Mouse (Mus musculus) liver, embryonic 16.5 days (tissue): ENCODE data around the gene Sec13. TPM values are rescaled to one million over a fixed set of nuclear protein-coding genes. Genes with fewer than 3 reads are reported as not detected.
"Not testable (repeated sequence)": the region's sequence is repeated elsewhere in the genome, so short reads cannot be mapped to it uniquely, and the experiment has no call there.

Experiments used
- ATAC-seq: fragments of 200-750 bp; cut with Nextera tagmentation; 2 replicates; pipeline ENCODE4 v1.8.0; 2017; ENCODE audit warnings: low read depth, mild to moderate bottlenecking, moderate number of reproducible peaks, moderate library complexity
- H3K27ac ChIP-seq: fragments of 300-500 bp; sonication (generic); 2 replicates; pipeline ENCODE4 v1.5.1; 2014; ENCODE audit warnings: mild to moderate bottlenecking, low read length
- H3K27me3 ChIP-seq: fragments of 300-500 bp; sonication (generic); 2 replicates; pipeline ENCODE4 v1.6.1; 2014; ENCODE audit warnings: low read depth, low read length, mixed read lengths; ENCODE audit not compliant: control insufficient read depth, insufficient read depth
- H3K36me3 ChIP-seq: fragments of 300-500 bp; sonication (generic); 2 replicates; pipeline ENCODE4 v1.6.1; 2014; ENCODE audit warnings: mild to moderate bottlenecking; ENCODE audit not compliant: control insufficient read depth, insufficient read depth
- H3K4me1 ChIP-seq: fragments of 300-500 bp; sonication (generic); 2 replicates; pipeline ENCODE4 v1.6.1; 2014; ENCODE audit warnings: low read depth, low read length, mixed read lengths; ENCODE audit not compliant: control insufficient read depth
- H3K4me2 ChIP-seq: fragments of 300-500 bp; sonication (generic); 2 replicates; pipeline ENCODE4 v1.6.1; 2014; ENCODE audit warnings: low read depth, low read length, mixed read lengths
- H3K4me3 ChIP-seq: fragments of 300-500 bp; sonication (generic); 2 replicates; pipeline ENCODE4 v1.5.1; 2014; ENCODE audit warnings: low read depth, mild to moderate bottlenecking, low read length
- H3K9ac ChIP-seq: fragments of 300-500 bp; sonication (generic); 2 replicates; pipeline ENCODE4 v1.6.1; 2014; ENCODE audit warnings: low read depth, low read length
- H3K9me3 ChIP-seq: fragments of 300-500 bp; sonication (generic); replicated peaks from 2 replicates; pipeline ENCODE4 v1.6.1; 2016; ENCODE audit warnings: low read length; ENCODE audit not compliant: control insufficient read depth
- WGBS: fragments of 180-500 bp; shearing (Covaris S2); extraction: QIAGEN DNeasy Blood & Tissue Kit; methylation state at CpG from one replicate; pipeline ENCODE4 v1.1.7; 2014; ENCODE audit not compliant: insufficient replicate concordance; 5-methylcytosine and 5-hydroxymethylcytosine counted together
- polyA plus RNA-seq: library from polyadenylated mRNA; unstranded; fragments of >200 nt; fragmentation: Nextera tagmentation; extraction: Ambion mirVana; gene quantifications from 2 replicates; pipeline ENCODE4 v1.2.1, GENCODE M21; 2015

The Sec13 gene
- polyA plus RNA-seq, 1 experiment from 2014 or later = 103 TPM

DNA sequence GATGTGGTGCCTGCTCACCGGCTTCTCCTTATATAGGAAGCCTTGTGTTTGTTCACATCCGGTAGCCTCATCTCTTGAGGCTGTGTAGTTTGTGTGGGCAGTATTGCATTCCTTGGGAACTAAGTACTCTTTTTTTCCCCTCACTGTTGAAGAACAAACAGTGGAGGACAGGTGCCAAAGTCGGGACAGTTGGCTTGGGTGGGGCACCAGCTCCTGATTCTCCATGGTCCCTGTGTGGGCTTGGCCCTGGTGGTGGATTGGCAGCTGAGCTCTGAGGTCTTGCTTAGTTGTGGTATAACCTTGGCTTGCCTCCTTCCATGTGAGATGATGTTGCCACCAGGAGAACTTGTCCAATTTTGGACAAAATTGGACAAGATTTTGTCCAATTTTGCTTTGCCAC is 20.7 kb downstream of the Sec13 start, which contains the start of gene Ghrl:
Gene Ghrl, minus strand, starts transcription at position 3 of the 400 bp plus-strand sequence.
- no peak within 1 kb of the TSS for H3K4me2 ChIP-seq

DNA sequence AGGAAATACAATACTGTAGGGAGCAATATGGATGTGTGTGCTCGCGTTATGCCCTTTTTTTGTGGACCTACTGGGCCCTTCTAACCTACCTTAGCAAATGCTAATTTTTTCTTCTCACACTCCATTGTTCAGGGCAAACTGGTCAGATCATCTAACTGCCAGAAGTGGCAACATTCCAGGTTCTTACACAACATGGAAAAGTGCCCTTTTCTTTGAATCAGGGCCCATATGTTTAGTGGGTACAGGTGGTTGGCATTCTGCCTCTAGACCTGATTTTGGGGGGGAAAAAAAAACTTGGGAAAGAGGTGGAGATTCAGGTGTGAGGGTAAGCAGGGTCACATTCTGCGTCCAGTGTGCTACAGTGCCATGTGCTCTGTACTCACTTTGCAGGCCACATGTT is 23.0 kb downstream of the Sec13 start:
- no peak overlapping the region for H3K27ac ChIP-seq
- H3K9me3 ChIP-seq = no peaks in the 10 kb centered on the region
- H3K4me1 ChIP-seq = peaks cover 18% of the 10 kb centered on the region
- H3K4me2 ChIP-seq = no peak overlapping the region
- no peaks in the 10 kb centered on the region for H3K27me3 ChIP-seq
- H3K4me3 ChIP-seq = no peak overlapping the region
- ATAC-seq = no peak
- H3K36me3 ChIP-seq = peaks cover 40% of the 10 kb centered on the region
- 77% methylated on average over 3 of the region's 3 CpGs for WGBS
- H3K9ac ChIP-seq = no peak overlapping the region

More for the DNA sequence above, 20.7 kb downstream of the Sec13 start, which contains the start of gene Ghrl:
- H3K27me3 ChIP-seq = no peaks in the 10 kb centered on the region
- 72% methylated on average over 3 of the region's 3 CpGs for WGBS
- H3K27ac ChIP-seq = peak within 1 kb of the TSS; percentile 59
- no peaks in the 10 kb centered on the region for H3K9me3 ChIP-seq
- no peak within 1 kb of the TSS for H3K9ac ChIP-seq
- peaks cover 10% of the 10 kb centered on the region for H3K4me1 ChIP-seq
- H3K36me3 ChIP-seq = peaks cover 30% of the 10 kb centered on the region
- H3K4me3 ChIP-seq = no peak within 1 kb of the TSS
- no peak for ATAC-seq

DNA sequence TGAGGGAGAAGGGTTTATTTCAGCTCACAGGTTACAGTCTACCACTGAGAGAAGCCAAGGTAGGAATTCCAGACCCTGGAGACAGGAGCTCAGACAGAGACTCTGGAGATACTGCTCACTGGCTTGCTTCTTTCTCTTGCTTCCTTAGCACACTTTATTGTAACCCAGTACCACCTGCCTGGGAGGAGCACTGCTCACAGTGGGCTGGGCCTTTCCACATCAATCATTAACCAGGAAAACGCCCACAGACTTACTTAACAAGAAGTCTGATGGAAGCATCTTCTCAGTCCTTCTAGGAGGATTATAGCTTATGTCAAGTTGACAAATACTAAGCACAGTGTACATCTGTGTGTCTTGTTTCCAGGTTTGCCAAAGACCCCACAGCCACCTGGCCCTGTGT is 25.7 kb downstream of the Sec13 start:
- no peaks in the 10 kb centered on the region for H3K27me3 ChIP-seq
- H3K4me3 ChIP-seq = no peak overlapping the region
- peaks cover 10% of the 10 kb centered on the region for H3K4me1 ChIP-seq
- H3K27ac ChIP-seq = no peak overlapping the region
- H3K4me2 ChIP-seq = no peak overlapping the region
- 39% methylated on average over 1 of the region's 1 CpGs for WGBS
- H3K9ac ChIP-seq = no peak overlapping the region
- H3K36me3 ChIP-seq = peaks cover 65% of the 10 kb centered on the region
- H3K9me3 ChIP-seq = no peaks in the 10 kb centered on the region
- ATAC-seq = no peak

DNA sequence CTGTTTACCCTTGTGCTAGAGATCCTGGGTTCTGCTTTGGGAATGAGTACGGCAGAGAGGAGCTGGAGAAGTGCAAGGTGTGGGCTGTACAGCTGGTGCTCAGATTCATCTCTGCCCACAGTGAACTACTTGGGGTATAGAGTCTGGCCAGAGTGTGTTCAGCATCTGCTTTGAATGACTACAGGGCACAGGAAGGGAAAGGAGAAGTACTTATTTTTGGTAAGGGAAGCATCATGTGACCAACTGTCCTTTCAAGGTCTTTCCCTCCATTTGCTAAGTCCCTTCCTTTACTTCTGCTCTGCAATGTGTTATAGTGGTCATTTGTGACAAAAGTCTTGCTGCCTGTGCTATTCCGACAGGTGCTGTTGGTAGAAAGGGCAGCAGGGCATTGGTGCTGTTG is 26.3 kb downstream of the Sec13 start:
- H3K27ac ChIP-seq = no peak overlapping the region
- H3K27me3 ChIP-seq = no peaks in the 10 kb centered on the region
- H3K4me3 ChIP-seq = no peak overlapping the region
- H3K36me3 ChIP-seq = peaks cover 70% of the 10 kb centered on the region
- ATAC-seq = no peak
- H3K9me3 ChIP-seq = no peaks in the 10 kb centered on the region
- H3K9ac ChIP-seq = no peak overlapping the region
- whole genome bisulfite sequencing = 74% methylated on average over 2 of the region's 2 CpGs
- peaks cover 10% of the 10 kb centered on the region for H3K4me1 ChIP-seq
- H3K4me2 ChIP-seq = no peak overlapping the region

DNA sequence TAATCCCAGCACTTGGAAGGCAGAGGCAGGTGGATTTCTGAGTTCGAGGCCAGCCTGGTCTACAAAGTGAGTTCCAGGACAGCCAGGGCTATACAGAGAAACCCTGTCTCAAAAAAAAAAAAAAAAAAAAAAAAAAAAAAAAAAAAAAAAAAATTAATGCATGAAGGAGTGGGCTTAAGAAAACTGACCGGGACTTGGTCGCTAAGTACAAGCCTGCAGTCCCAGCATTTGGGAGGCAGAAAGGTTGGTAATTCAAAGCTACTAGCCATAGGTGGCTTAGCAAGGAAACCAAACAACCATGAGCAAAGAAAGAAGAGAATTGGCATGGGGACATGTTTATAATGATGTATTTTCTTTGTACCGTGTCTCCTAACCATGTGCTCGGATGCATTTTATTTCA is 27.2 kb downstream of the Sec13 start:
- peaks cover 79% of the 10 kb centered on the region for H3K36me3 ChIP-seq
- H3K9me3 ChIP-seq, H3K4me2 ChIP-seq, H3K27ac ChIP-seq, ATAC-seq, H3K9ac ChIP-seq, H3K4me3 ChIP-seq, H3K27me3 ChIP-seq: not testable (repeated sequence)
- WGBS = 90% methylated on average over 5 of the region's 5 CpGs
- peaks cover 10% of the 10 kb centered on the region for H3K4me1 ChIP-seq

DNA sequence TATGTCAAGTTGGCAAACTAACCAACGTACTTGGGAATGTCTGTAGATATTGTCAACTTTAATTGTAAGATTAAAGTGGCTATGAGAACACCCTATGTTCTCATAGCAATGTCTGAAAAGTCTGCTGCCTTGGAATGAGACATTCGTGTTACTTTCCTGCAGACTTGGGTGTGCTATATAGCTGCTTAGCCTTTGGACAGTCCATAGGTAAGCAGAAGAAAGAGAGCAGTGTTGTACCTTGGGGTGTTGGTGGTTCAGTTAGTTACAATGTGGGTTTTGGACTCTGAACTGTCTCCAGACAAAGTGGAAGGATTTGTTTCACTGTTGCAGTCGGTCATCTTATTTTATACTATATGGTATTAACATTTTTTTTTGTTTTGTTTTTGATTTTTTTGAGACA is 27.8 kb downstream of the Sec13 start:
- peaks cover 86% of the 10 kb centered on the region for H3K36me3 ChIP-seq
- no peaks in the 10 kb centered on the region for H3K9me3 ChIP-seq
- no peak overlapping the region for H3K9ac ChIP-seq
- peaks cover 10% of the 10 kb centered on the region for H3K4me1 ChIP-seq
- H3K27ac ChIP-seq = no peak overlapping the region
- ATAC-seq = no peak
- 87% methylated on average over 3 of the region's 3 CpGs for WGBS
- H3K4me2 ChIP-seq = no peak overlapping the region
- H3K27me3 ChIP-seq = no peaks in the 10 kb centered on the region
- H3K4me3 ChIP-seq = no peak overlapping the region

DNA sequence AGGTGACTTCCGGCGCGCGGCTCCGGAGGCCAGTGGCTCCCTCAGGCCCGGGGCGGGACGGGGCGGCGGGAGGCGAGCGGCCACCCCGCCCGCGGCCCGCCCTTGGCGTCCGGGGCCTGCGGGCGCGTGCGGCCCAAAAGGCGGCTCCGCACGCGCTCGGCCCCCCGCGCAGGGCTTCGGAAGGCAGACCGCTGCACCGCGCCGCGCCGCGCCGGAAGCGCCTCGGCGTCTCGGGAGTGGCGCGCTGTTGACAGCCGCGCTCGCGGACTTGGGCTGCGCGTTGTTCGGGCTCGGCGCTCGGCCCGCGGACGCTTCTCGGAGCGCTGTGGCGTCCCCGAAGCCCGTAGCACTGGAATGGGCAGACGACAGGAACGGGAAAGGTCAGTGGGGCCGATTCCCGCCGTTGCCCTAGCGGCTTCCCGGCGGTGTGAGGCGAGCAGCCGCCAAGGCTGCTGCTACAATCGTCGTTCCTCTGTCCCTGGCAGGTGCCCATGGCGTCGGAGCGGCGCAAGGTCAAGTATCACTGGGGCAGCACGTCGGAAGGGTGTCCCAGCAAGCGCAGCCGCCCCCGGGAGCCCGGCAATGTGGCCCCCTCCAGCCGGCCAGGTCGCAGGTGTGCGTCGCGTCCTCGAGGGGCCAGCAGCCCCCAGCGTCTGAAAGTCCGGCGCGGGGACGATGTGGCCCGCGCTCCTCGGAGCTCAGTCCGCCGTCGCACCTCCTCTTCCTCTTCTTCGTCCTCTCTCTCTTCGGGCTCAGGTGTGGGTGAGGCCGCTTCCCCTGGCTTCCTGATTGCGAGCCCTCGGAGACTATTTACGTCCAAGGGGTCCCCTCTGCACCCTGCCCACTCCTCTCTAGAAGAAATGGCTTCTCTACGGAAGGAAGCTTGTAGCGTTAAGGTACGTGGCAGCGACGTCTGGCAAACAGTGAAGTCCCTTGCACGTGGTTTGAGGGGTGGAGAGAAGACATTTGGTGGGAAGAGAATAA is 43.0 kb downstream of the Sec13 start:
- Histone ChIP-seq H3K9ac (peak overlapping the region; percentile 95), H3K4me1 (peaks cover 50% of the 10 kb centered on the region), H3K27me3 (no peaks in the 10 kb centered on the region), H3K4me3 (peak overlapping the region; percentile 91), H3K27ac (peak overlapping the region; percentile 98), H3K36me3 (peaks cover 23% of the 10 kb centered on the region), H3K9me3 (no peaks in the 10 kb centered on the region), H3K4me2 (peak overlapping the region; percentile 96)
- no peak for ATAC-seq
- WGBS = 0% methylated on average over 104 of the region's 113 CpGs

DNA sequence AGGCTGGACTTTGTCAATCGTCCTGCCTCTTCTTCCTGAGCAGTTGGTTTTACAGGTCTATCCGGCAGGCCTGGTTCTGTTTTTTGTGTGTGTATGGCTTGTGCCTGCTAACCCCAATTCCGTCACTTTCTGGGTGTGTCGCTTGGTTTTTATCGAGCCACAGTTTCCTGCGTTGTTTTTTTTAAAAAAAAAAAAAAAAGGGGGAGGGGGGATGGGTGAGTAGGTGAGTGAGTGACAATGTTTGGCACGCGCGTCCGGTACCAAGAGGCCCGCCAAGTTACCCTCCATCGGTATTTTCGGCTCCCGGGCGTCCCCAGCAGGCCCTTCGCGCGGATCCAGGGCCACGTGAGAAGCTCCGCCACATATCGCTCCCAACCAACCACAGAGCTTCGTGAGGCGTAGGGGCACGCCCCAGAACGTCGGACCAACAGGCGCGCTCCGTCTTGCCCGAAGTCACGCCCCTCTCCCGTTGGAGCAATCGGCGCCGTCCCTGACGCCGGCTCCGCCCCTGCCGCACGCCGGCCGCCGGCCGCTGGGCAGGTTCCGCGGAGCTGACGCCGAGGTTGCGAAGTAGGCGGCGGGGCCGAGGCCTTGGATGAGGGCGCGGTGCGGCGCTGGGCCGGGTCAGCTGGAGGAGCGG is 43.8 kb downstream of the Sec13 start, which contains the start of gene Tatdn2:
Gene Tatdn2, plus strand, starts transcription at position 469 of the 640 bp plus-strand sequence.
- H3K27me3 ChIP-seq = no peaks in the 10 kb centered on the region
- ATAC-seq = peak; percentile 95
- H3K27ac ChIP-seq = peak within 1 kb of the TSS; percentile 98
- H3K4me1 ChIP-seq = peaks cover 57% of the 10 kb centered on the region
- H3K36me3 ChIP-seq = peaks cover 15% of the 10 kb centered on the region
- H3K4me2 ChIP-seq = peak within 1 kb of the TSS; percentile 96
- H3K9ac ChIP-seq = peak within 1 kb of the TSS; percentile 95
- peak within 1 kb of the TSS; percentile 91 for H3K4me3 ChIP-seq
- no peaks in the 10 kb centered on the region for H3K9me3 ChIP-seq
- 0% methylated on average over 57 of the region's 58 CpGs for WGBS
